Mouse (Mus musculus): ENCODE results near the gene Olfr672. TPM values are rescaled to one million over a fixed set of nuclear protein-coding genes. Genes with fewer than 3 reads are reported as not detected.

The Olfr672 gene
- polyA plus RNA-seq, 1 experiment from 2014 or later, result not detected

Other genes with a start within 250 kb of the Olfr672 start
- not detected in 2 replicates for gene Usp17le, start 224.6 kb downstream of the Olfr672 start, polyA plus RNA-seq (2014; fragmentation: Nextera tagmentation; extraction: Ambion mirVana)
- gene Usp17lb, start 159.4 kb downstream of the Olfr672 start, polyA plus RNA-seq (2014; fragmentation: Nextera tagmentation; extraction: Ambion mirVana), result not detected in 2 replicates
- gene Usp17la, start 145.0 kb downstream of the Olfr672 start, polyA plus RNA-seq (2014; fragmentation: Nextera tagmentation; extraction: Ambion mirVana), result not detected in 2 replicates
- gene Olfr665, start 124.0 kb downstream of the Olfr672 start, polyA plus RNA-seq (2014; fragmentation: Nextera tagmentation; extraction: Ambion mirVana), result not detected in 2 replicates
- gene Olfr666, start 106.1 kb downstream of the Olfr672 start, polyA plus RNA-seq (2014; fragmentation: Nextera tagmentation; extraction: Ambion mirVana), result not detected in 2 replicates
- not detected in 2 replicates for gene Olfr667, start 80.5 kb downstream of the Olfr672 start, polyA plus RNA-seq (2014; fragmentation: Nextera tagmentation; extraction: Ambion mirVana)
- not detected in 2 replicates for gene Olfr668, start 74.0 kb downstream of the Olfr672 start, polyA plus RNA-seq (2014; fragmentation: Nextera tagmentation; extraction: Ambion mirVana)
- gene Olfr669, start 67.8 kb downstream of the Olfr672 start, polyA plus RNA-seq (2014; fragmentation: Nextera tagmentation; extraction: Ambion mirVana), result not detected in 2 replicates
- gene Olfr670, start 39.4 kb downstream of the Olfr672 start, polyA plus RNA-seq (2014; fragmentation: Nextera tagmentation; extraction: Ambion mirVana), result not detected in 2 replicates
- not detected in 2 replicates for gene Olfr671, start 22.9 kb downstream of the Olfr672 start, polyA plus RNA-seq (2014; fragmentation: Nextera tagmentation; extraction: Ambion mirVana)
- not detected in 2 replicates for gene Olfr675, start 26.4 kb upstream of the Olfr672 start, polyA plus RNA-seq (2014; fragmentation: Nextera tagmentation; extraction: Ambion mirVana)
- gene Olfr676, start 30.7 kb upstream of the Olfr672 start, polyA plus RNA-seq (2014; fragmentation: Nextera tagmentation; extraction: Ambion mirVana), result not detected in 2 replicates
- not detected in 2 replicates for gene Olfr677, start 49.3 kb upstream of the Olfr672 start, polyA plus RNA-seq (2014; fragmentation: Nextera tagmentation; extraction: Ambion mirVana)
- gene Olfr678, start 62.4 kb upstream of the Olfr672 start, polyA plus RNA-seq (2014; fragmentation: Nextera tagmentation; extraction: Ambion mirVana), result not detected in 2 replicates
- not detected in 2 replicates for gene Olfr679, start 79.2 kb upstream of the Olfr672 start, polyA plus RNA-seq (2014; fragmentation: Nextera tagmentation; extraction: Ambion mirVana)
- gene Olfr680-ps1, start 90.8 kb upstream of the Olfr672 start, polyA plus RNA-seq (2014; fragmentation: Nextera tagmentation; extraction: Ambion mirVana), result not detected in 2 replicates
- gene Olfr681, start 114.8 kb upstream of the Olfr672 start, polyA plus RNA-seq (2014; fragmentation: Nextera tagmentation; extraction: Ambion mirVana), result not detected in 2 replicates
- gene Olfr683, start 145.0 kb upstream of the Olfr672 start, polyA plus RNA-seq (2014; fragmentation: Nextera tagmentation; extraction: Ambion mirVana), result not detected in 2 replicates
- not detected in 2 replicates for gene Olfr684, start 161.6 kb upstream of the Olfr672 start, polyA plus RNA-seq (2014; fragmentation: Nextera tagmentation; extraction: Ambion mirVana)
- gene Olfr685, start 184.0 kb upstream of the Olfr672 start, polyA plus RNA-seq (2014; fragmentation: Nextera tagmentation; extraction: Ambion mirVana), result not detected in 2 replicates
- gene Olfr686, start 205.5 kb upstream of the Olfr672 start, polyA plus RNA-seq (2014; fragmentation: Nextera tagmentation; extraction: Ambion mirVana), result not detected in 2 replicates

Measured in kidney, embryonic 14.5 days (tissue).